Mouse (Mus musculus) spleen, adult 2 months (tissue): ENCODE measurements at regions not wholly inside any gene's neighbourhood (a gene's known extent, or its start where the extent isn't known, plus 50 kb on each side); places are given as distances from the start of the nearest gene placed in this dataset.

Source experiments
- CTCF ChIP-seq: fragments of 200-500 bp; IDR thresholded peaks from 2 replicates; pipeline ENCODE4 v1.5.1; 2011; ENCODE audit warnings: mild to moderate bottlenecking, inconsistent platforms; ENCODE audit not compliant: insufficient read depth, insufficient read length, insufficient replicate concordance; ENCODE audit errors: extremely low read depth
- POLR2A ChIP-seq: fragments of 200-500 bp; IDR thresholded peaks from 2 replicates; pipeline ENCODE4 v1.6.1; 2011; ENCODE audit warnings: low read depth, low read length, inconsistent platforms

DNA sequence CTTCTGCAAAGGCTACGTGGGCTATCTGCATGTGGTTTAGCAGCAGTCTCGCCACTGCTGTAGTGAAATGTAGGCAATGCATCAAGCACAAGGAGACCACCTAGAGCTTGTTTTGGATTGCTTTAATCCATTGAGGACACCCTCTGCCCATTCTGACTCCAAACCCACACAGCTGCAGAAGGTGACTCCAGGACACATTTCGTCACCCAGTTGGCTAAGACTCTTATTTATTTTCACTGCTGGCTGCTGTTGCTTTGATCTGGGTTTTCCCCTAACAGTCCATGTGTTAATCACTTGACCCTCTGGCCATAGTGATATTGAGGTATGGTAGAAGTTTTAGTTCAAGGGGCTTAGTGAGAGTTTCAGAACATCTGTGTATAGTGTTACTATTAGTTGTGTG lies 179.2 kb upstream of the Gm5148 start:
- TF ChIP-seq CTCF = no peak
- TF ChIP-seq POLR2A = no peak
